Mouse (Mus musculus): ENCODE measurements around the gene Ahnak2.

Ahnak2 gene

GRCm38 (mm10) chr12:112796551-112797510 is 5.6 kb downstream of the Ahnak2 start:
- no peak for DNase-seq (ENCODE audit: low read depth, low spot score)

GRCm38 (mm10) chr12:112795466-112796104 is 6.9 kb downstream of the Ahnak2 start:
- no peak for DNase-seq (ENCODE audit: low read depth, low spot score)

- DNase-seq (ENCODE audit: low read depth, low spot score), result no peak
Measured at GRCm38 (mm10) chr12:112794998-112795397, 7.5 kb downstream of the Ahnak2 start.

- no peak for DNase-seq (ENCODE audit: low read depth, low spot score)
Measured at GRCm38 (mm10) chr12:112794356-112794816, 8.1 kb downstream of the Ahnak2 start.

GRCm38 (mm10) chr12:112793601-112794355 is 8.7 kb downstream of the Ahnak2 start:
- DNase-seq (ENCODE audit: low read depth, low spot score), result no peak

GRCm38 (mm10) chr12:112791026-112791425 is 11.4 kb downstream of the Ahnak2 start:
- DNase-seq (ENCODE audit: low read depth, low spot score), result no peak

- DNase-seq (ENCODE audit: low read depth, low spot score), result no peak
Measured at GRCm38 (mm10) chr12:112774481-112774880, 28.0 kb downstream of the Ahnak2 start.

- DNase-seq (ENCODE audit: low read depth, low spot score), result no peak
Measured at GRCm38 (mm10) chr12:112774026-112774425, 28.4 kb downstream of the Ahnak2 start.

- no peak for DNase-seq (ENCODE audit: low read depth, low spot score)
Measured at GRCm38 (mm10) chr12:112773366-112773765, 29.1 kb downstream of the Ahnak2 start.

GRCm38 (mm10) chr12:112772306-112772705 is 30.2 kb downstream of the Ahnak2 start:
- no peak for DNase-seq (ENCODE audit: low read depth, low spot score)

- DNase-seq (ENCODE audit: low read depth, low spot score), result no peak
Measured at GRCm38 (mm10) chr12:112770396-112770795, 32.1 kb downstream of the Ahnak2 start.

- no peak for DNase-seq (ENCODE audit: low read depth, low spot score)
Measured at GRCm38 (mm10) chr12:112769751-112770150, 32.7 kb downstream of the Ahnak2 start.

- DNase-seq (ENCODE audit: low read depth, low spot score), result no peak
Measured at GRCm38 (mm10) chr12:112769031-112769430, 33.4 kb downstream of the Ahnak2 start.

- DNase-seq (ENCODE audit: low read depth, low spot score), result no peak
Measured at GRCm38 (mm10) chr12:112768166-112768565, 34.3 kb downstream of the Ahnak2 start.

- no peak for DNase-seq (ENCODE audit: low read depth, low spot score)
Measured at GRCm38 (mm10) chr12:112767036-112767890, 35.2 kb downstream of the Ahnak2 start.

GRCm38 (mm10) chr12:112766586-112766985 is 35.9 kb downstream of the Ahnak2 start:
- no peak for DNase-seq (ENCODE audit: low read depth, low spot score)

- no peak for DNase-seq (ENCODE audit: low read depth, low spot score)
Measured at GRCm38 (mm10) chr12:112764991-112765390, 37.5 kb downstream of the Ahnak2 start.

GRCm38 (mm10) chr12:112764141-112764540 is 38.3 kb downstream of the Ahnak2 start:
- no peak for DNase-seq (ENCODE audit: low read depth, low spot score)

- no peak for DNase-seq (ENCODE audit: low read depth, low spot score)
Measured at GRCm38 (mm10) chr12:112763176-112763575, 39.3 kb downstream of the Ahnak2 start.

GRCm38 (mm10) chr12:112762018-112762417 is 40.4 kb downstream of the Ahnak2 start:
- DNase-seq (ENCODE audit: low read depth, low spot score), result no peak

GRCm38 (mm10) chr12:112761411-112761810 is 41.0 kb downstream of the Ahnak2 start:
- no peak for DNase-seq (ENCODE audit: low read depth, low spot score)

Measured in CD4-positive helper T cell, adult 2 months (primary cell).